Mouse (Mus musculus) kidney, adult 2 months (tissue): ENCODE measurements at regions not wholly inside any gene's neighbourhood (a gene's known extent, or its start where the extent isn't known, plus 50 kb on each side); places are given as distances from the start of the nearest gene placed in this dataset.

Experiments
- CTCF ChIP-seq: fragments of 200-500 bp; conservative IDR thresholded peaks from 2 replicates; pipeline ENCODE4 v1.5.1; 2011; ENCODE audit warnings: low read depth, mild to moderate bottlenecking, control low read depth, low read length, moderate library complexity, mixed read lengths; ENCODE audit not compliant: insufficient read depth, insufficient read length
- POLR2A ChIP-seq: fragments of 200-500 bp; IDR thresholded peaks from one replicate; pipeline ENCODE4 v1.6.1; 2011; ENCODE audit warnings: low read depth, low read length, control low read depth

DNA sequence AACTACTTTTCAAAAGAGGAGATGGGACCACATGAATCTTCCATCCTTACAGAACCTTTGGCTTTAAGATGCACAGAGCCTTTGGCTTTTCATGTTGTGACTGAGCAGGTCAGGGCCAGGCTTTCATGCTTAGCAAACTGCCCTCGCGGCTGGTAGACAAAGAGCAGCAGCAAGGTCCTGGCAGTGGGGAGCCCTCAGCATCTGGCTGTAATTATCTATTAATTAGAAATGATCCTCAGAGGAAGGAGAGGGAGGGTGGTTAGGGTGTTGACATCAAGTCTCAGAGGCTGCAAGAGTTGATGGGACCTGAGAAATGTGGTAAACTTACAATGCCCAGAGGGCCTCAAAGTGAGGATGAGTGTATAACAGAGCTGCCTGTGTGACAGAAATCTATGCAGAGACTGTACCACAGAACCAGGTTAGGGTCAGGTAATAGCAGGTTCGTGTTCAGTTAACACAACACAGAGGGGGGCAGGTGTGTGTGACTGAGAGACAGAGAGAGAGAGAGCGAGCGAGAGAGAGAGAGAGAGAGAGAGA lies 817.0 kb upstream of the Intu start:
- TF ChIP-seq POLR2A (no peak), CTCF (no peak)
